Mouse (Mus musculus) stomach, embryonic 16.5 days (tissue): ENCODE results near the gene Mras. TPM values are rescaled to one million over a fixed set of nuclear protein-coding genes. Genes with fewer than 3 reads are reported as not detected.

Experiments
- ATAC-seq: fragments of 200-750 bp; cut with Nextera tagmentation; 2 replicates; pipeline ENCODE4 v1.8.0; 2017; ENCODE audit warnings: moderate number of reproducible peaks, moderate TSS enrichment; ENCODE audit not compliant: insufficient read depth, low FRiP score
- H3K27ac ChIP-seq: fragments of 300-500 bp; sonication (generic); 2 replicates; pipeline ENCODE4 v1.5.1; 2014; ENCODE audit warnings: low read length
- H3K27me3 ChIP-seq: fragments of 300-500 bp; sonication (generic); 2 replicates; pipeline ENCODE4 v1.6.1; 2014; ENCODE audit warnings: low read length, control low read depth, mixed read lengths; ENCODE audit not compliant: control insufficient read depth, insufficient read depth
- H3K36me3 ChIP-seq: fragments of 300-500 bp; sonication (generic); 2 replicates; pipeline ENCODE4 v1.6.1; 2014; ENCODE audit warnings: low read length; ENCODE audit not compliant: control insufficient read depth, insufficient read depth
- H3K4me1 ChIP-seq: fragments of 300-500 bp; sonication (generic); 2 replicates; pipeline ENCODE4 v1.6.1; 2014; ENCODE audit warnings: low read length, control low read depth, mixed read lengths; ENCODE audit not compliant: control insufficient read depth, insufficient read depth
- H3K4me2 ChIP-seq: fragments of 300-500 bp; sonication (generic); 2 replicates; pipeline ENCODE4 v1.6.1; 2014; ENCODE audit warnings: low read depth, low read length, mixed read lengths
- H3K4me3 ChIP-seq: fragments of 300-500 bp; sonication (generic); replicated peaks from 2 replicates; pipeline ENCODE4 v1.5.1; 2014; ENCODE audit warnings: mild to moderate bottlenecking, low read length
- H3K9ac ChIP-seq: fragments of 300-500 bp; sonication (generic); 2 replicates; pipeline ENCODE4 v1.6.1; 2014; ENCODE audit warnings: low read length
- H3K9me3 ChIP-seq: fragments of 300-500 bp; sonication (generic); replicated peaks from 2 replicates; pipeline ENCODE4 v1.6.1; 2016; ENCODE audit warnings: low read length, control low read depth; ENCODE audit not compliant: control insufficient read depth
- WGBS: fragments of 180-500 bp; shearing (Covaris S2); extraction: QIAGEN DNeasy Blood & Tissue Kit; methylation state at CpG from one replicate; pipeline ENCODE4 v1.1.7; 2014; 5-methylcytosine and 5-hydroxymethylcytosine counted together
- polyA plus RNA-seq: library from polyadenylated mRNA; unstranded; fragments of >200 nt; fragmentation: Nextera tagmentation; extraction: Ambion mirVana; gene quantifications from 2 replicates; pipeline ENCODE4 v1.2.1, GENCODE M21; 2015

Mras gene
- polyA plus RNA-seq, 1 experiment from 2014 or later, result 8.4 TPM

DNA sequence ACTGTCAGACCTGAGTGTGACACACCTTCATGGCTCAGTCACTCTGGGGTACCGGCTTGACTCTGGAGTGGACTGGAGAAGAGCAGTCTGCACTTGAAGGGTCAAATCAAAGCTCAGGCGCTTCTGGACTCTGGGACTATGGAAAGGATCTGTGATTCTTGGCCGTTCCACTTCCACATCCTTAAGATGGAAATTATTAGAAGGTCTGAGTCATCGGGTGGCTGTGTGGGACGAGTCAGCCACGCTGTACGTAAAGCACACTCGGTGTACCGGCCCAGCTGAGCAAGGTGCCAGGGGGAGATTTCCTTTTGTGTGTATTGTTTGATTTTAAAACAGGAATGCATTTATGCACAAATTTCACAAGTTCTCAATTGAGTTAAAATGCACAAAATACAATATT is 75.2 kb downstream of the Mras start:
- 77% methylated on average over 9 of the region's 9 CpGs for WGBS
- no peak overlapping the region for H3K27ac ChIP-seq
- H3K9ac ChIP-seq, result no peak overlapping the region
- no peak overlapping the region for H3K4me3 ChIP-seq
- no peaks in the 10 kb centered on the region for H3K36me3 ChIP-seq
- no peaks in the 10 kb centered on the region for H3K9me3 ChIP-seq
- peaks cover 16% of the 10 kb centered on the region; the same call in 1 of the 2 replicates for H3K4me1 ChIP-seq
- H3K27me3 ChIP-seq, result peaks cover 23% of the 10 kb centered on the region
- H3K4me2 ChIP-seq, result no peak overlapping the region
- no peak for ATAC-seq

DNA sequence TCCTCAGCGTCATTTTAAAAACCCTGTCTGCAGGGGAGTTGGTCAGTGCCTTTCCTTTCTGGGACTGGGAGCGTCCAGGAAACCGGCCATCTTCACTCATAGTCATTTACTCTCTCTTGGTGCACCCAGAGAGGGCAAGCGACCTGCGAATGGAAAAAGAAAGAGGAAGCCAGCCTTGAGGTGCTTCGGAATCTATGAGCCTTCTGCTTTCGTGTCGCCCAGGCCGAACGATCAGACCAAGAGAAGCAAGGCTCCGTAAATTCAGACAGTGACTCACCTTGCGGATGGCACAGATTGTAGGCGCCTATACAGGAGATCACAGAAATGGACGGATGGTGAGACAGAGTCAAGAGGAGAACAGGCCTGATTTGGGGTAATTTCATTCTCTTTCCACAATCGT is 78.2 kb downstream of the Mras start:
- Histone ChIP-seq H3K4me2 (no peak overlapping the region), H3K27me3 (peaks cover 37% of the 10 kb centered on the region), H3K36me3 (no peaks in the 10 kb centered on the region), H3K4me3 (no peak overlapping the region), H3K9ac (no peak overlapping the region), H3K27ac (no peak overlapping the region), H3K9me3 (no peaks in the 10 kb centered on the region), H3K4me1 (peaks cover 16% of the 10 kb centered on the region; the same call in 1 of the 2 replicates)
- ATAC-seq, result no peak
- 86% methylated on average over 15 of the region's 15 CpGs for WGBS

- peak within 1 kb of the TSS; percentile 62 for H3K9ac ChIP-seq
- peak within 1 kb of the TSS; percentile 50 for H3K4me3 ChIP-seq
- peak within 1 kb of the TSS; percentile 93 for H3K4me2 ChIP-seq
- WGBS, result under 1% methylated on average over 66 of the region's 66 CpGs
- ATAC-seq, result peak; percentile 77
- H3K27ac ChIP-seq, result no peak within 1 kb of the TSS
- peaks cover 16% of the 10 kb centered on the region; the same call in 1 of the 2 replicates for H3K4me1 ChIP-seq
- no peaks in the 10 kb centered on the region for H3K9me3 ChIP-seq
- no peaks in the 10 kb centered on the region for H3K36me3 ChIP-seq
- peaks cover 37% of the 10 kb centered on the region for H3K27me3 ChIP-seq
These were observed 79.1 kb downstream of the Mras start, which contains the start of gene Esyt3 for GRCm38 (mm10) chr9:99357921-99358692. Gene Esyt3, minus strand, starts transcription at chr9:99358557.

- peaks cover 37% of the 10 kb centered on the region for H3K27me3 ChIP-seq
- no peak overlapping the region for H3K27ac ChIP-seq
- H3K36me3 ChIP-seq, result no peaks in the 10 kb centered on the region
- no peaks in the 10 kb centered on the region for H3K9me3 ChIP-seq
- peak overlapping the region; percentile 62 for H3K9ac ChIP-seq
- H3K4me1 ChIP-seq, result peaks cover 16% of the 10 kb centered on the region; the same call in 1 of the 2 replicates
- H3K4me2 ChIP-seq, result peak overlapping the region; percentile 93
- WGBS, result 4% methylated on average over 19 of the region's 19 CpGs
- ATAC-seq, result no peak
- peak overlapping the region; percentile 50 for H3K4me3 ChIP-seq
These were observed 79.6 kb downstream of the Mras start for GRCm38 (mm10) chr9:99357561-99357920.

- ATAC-seq, result no peak
- H3K4me1 ChIP-seq, result peaks cover 16% of the 10 kb centered on the region; the same call in 1 of the 2 replicates
- no peak overlapping the region for H3K9ac ChIP-seq
- WGBS, result 56% methylated on average over 5 of the region's 5 CpGs
- H3K27ac ChIP-seq, result no peak overlapping the region
- H3K9me3 ChIP-seq, result no peaks in the 10 kb centered on the region
- no peaks in the 10 kb centered on the region for H3K36me3 ChIP-seq
- peaks cover 37% of the 10 kb centered on the region for H3K27me3 ChIP-seq
- H3K4me2 ChIP-seq, result no peak overlapping the region
- H3K4me3 ChIP-seq, result no peak overlapping the region
These were observed 81.2 kb downstream of the Mras start for GRCm38 (mm10) chr9:99355971-99356370.

DNA sequence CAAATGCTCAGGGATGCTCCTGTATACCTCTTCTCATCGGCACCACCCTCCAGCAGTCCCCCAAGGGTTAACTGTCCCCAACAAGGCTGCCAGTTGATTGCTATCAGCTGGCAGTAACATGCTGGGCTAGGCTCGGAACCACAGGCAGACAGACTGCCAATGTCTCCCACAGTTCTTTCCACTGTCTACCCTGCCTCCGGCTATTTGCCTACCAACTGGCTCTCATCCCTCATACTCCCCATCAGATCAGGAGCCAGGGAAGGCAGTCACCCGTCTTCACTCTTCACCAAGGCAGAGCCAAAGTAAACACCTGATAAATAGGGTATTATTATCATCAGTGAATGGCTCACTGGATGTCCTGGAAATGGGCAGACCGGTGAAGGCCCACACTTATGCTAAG is 82.4 kb downstream of the Mras start:
- Histone ChIP-seq H3K9ac (no peak overlapping the region), H3K27ac (no peak overlapping the region), H3K9me3 (no peaks in the 10 kb centered on the region), H3K4me3 (no peak overlapping the region), H3K27me3 (peaks cover 37% of the 10 kb centered on the region), H3K36me3 (no peaks in the 10 kb centered on the region), H3K4me2 (no peak overlapping the region), H3K4me1 (peaks cover 16% of the 10 kb centered on the region; the same call in 1 of the 2 replicates)
- WGBS, result 67% methylated on average over 5 of the region's 5 CpGs
- no peak for ATAC-seq

- H3K4me2 ChIP-seq, result no peak overlapping the region
- H3K27me3 ChIP-seq, result peaks cover 26% of the 10 kb centered on the region
- WGBS, result 68% methylated on average over 6 of the region's 6 CpGs
These were observed 83.8 kb downstream of the Mras start for GRCm38 (mm10) chr9:99353390-99353789.

DNA sequence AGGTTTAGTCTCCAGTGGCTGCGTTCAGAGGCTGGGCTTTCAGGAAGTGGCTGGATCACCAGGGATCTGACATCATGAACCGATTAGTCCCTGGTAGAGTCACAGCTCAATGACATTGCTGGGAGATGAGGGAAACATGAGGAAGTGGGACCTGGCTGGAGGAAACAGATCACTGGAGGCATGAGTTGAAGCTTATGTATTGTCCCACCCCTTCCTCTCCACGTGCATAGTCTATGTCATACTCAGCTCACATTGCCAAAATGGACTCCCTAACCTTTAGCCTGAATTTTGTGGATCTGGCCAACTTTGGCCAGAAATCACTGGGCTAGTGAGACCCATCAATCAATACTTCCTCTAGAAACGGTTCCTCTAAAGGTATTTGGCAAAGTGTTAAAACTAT is 84.2 kb downstream of the Mras start:
- no peak for ATAC-seq
- H3K9ac ChIP-seq, result no peak overlapping the region
- no peak overlapping the region for H3K27ac ChIP-seq
- H3K4me3 ChIP-seq, result no peak overlapping the region
- H3K27me3 ChIP-seq, result peaks cover 24% of the 10 kb centered on the region
- H3K4me2 ChIP-seq, result no peak overlapping the region
- 68% methylated on average over 4 of the region's 4 CpGs for WGBS
- H3K36me3 ChIP-seq, result no peaks in the 10 kb centered on the region
- H3K4me1 ChIP-seq, result peaks cover 8% of the 10 kb centered on the region; the same call in 1 of the 2 replicates
- no peaks in the 10 kb centered on the region for H3K9me3 ChIP-seq

More at GRCm38 (mm10) chr9:99353390-99353789, 83.8 kb downstream of the Mras start:
- ATAC-seq, result no peak
- Histone ChIP-seq H3K4me3 (no peak overlapping the region), H3K4me1 (peaks cover 13% of the 10 kb centered on the region; the same call in 1 of the 2 replicates), H3K27ac (no peak overlapping the region), H3K9ac (no peak overlapping the region), H3K9me3 (no peaks in the 10 kb centered on the region), H3K36me3 (no peaks in the 10 kb centered on the region)

DNA sequence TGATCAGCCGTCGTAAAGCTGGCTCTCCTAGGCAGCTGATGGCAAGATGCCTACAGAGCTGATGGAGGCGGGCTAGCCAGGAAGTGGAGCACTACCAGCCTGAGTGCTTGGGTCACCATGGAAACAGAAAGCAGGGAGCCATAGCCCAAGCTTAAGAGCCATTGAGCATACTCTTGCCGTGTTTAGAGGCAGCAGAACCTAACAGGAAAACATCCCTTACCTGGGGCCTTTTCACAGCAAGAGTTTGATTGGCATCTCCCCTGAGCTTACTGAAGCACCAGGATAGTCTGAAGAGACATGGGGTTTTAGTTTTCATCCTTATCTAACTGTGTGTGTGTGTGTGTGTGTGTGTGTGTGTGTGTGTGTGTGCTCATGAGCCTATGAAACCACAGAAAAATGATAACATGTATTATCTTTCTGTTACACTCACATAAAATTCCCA is 91.8 kb downstream of the Mras start:
- Histone ChIP-seq H3K9ac (no peak overlapping the region), H3K36me3 (no peaks in the 10 kb centered on the region), H3K4me3 (no peak overlapping the region), H3K4me2 (no peak overlapping the region), H3K27ac (no peak overlapping the region), H3K4me1 (no peaks in the 10 kb centered on the region), H3K9me3 (no peaks in the 10 kb centered on the region), H3K27me3 (no peaks in the 10 kb centered on the region)
- ATAC-seq, result no peak
- WGBS, result 34% methylated on average over 4 of the region's 4 CpGs
